Mouse (Mus musculus): ENCODE measurements around the gene Qdpr. TPM values are rescaled to one million over a fixed set of nuclear protein-coding genes. Genes with fewer than 3 reads are reported as not detected.

Gene Qdpr
- 95.1 and 100 TPM in 2 replicates for polyA plus RNA-seq (2011; ENCODE audit: insufficient read depth, insufficient read length, low read depth, missing spikeins)

- Histone ChIP-seq H3K27ac (ENCODE audit: insufficient read depth, low read length) (no peak within 1 kb of the TSS), H3K9ac (ENCODE audit: low read depth, poor library complexity, severe bottlenecking) (peak within 1 kb of the TSS; percentile 64), H3K27me3 (ENCODE audit: control insufficient read depth, insufficient read depth, low read length, poor library complexity, severe bottlenecking) (no peaks in the 10 kb centered on the region), H3K4me1 (ENCODE audit: control insufficient read depth, insufficient read depth, low read length) (peaks cover 2% of the 10 kb centered on the region), H3K9me3 (replicated peaks; ENCODE audit: control insufficient read depth, insufficient read depth, low read length, poor library complexity, severe bottlenecking) (no peaks in the 10 kb centered on the region), H3K4me3 (ENCODE audit: low read depth, low read length) (peak within 1 kb of the TSS; percentile 96), H3K36me3 (ENCODE audit: control insufficient read depth, insufficient read depth, low read length, poor library complexity, severe bottlenecking) (peaks cover 3% of the 10 kb centered on the region; the same call in 1 of the 2 replicates)
- peak; percentile 72 for TF ChIP-seq POLR2A (IDR thresholded peaks at IDR 0.05; ENCODE audit: insufficient read depth, low read length)
- 0 out of 2 replicates have a peak, but pooled peaks have one; percentile 4 for TF ChIP-seq EP300 (IDR thresholded peaks at IDR 0.05; ENCODE audit: insufficient read depth, low read depth, low read length)
- TF ChIP-seq CTCF (IDR thresholded peaks at IDR 0.05; ENCODE audit: low read depth, low read length) = no peak
These were observed at the start of gene Qdpr for GRCm38 (mm10) chr5:45449831-45450716. Gene Qdpr (minus strand): TSS chr5:45450236.

- Histone ChIP-seq H3K27me3 (ENCODE audit: control insufficient read depth, insufficient read depth, low read length, poor library complexity, severe bottlenecking) (no peaks in the 10 kb centered on the region), H3K27ac (ENCODE audit: insufficient read depth, low read length) (no peak overlapping the region), H3K9me3 (replicated peaks; ENCODE audit: control insufficient read depth, insufficient read depth, low read length, poor library complexity, severe bottlenecking) (no peaks in the 10 kb centered on the region), H3K36me3 (ENCODE audit: control insufficient read depth, insufficient read depth, low read length, poor library complexity, severe bottlenecking) (peaks cover 58% of the 10 kb centered on the region), H3K4me3 (ENCODE audit: low read depth, low read length) (no peak overlapping the region), H3K9ac (ENCODE audit: low read depth, poor library complexity, severe bottlenecking) (no peak overlapping the region), H3K4me1 (ENCODE audit: control insufficient read depth, insufficient read depth, low read length) (peaks cover 7% of the 10 kb centered on the region)
- no peak for TF ChIP-seq POLR2A (IDR thresholded peaks at IDR 0.05; ENCODE audit: insufficient read depth, low read length)
- TF ChIP-seq CTCF (IDR thresholded peaks at IDR 0.05; ENCODE audit: low read depth, low read length) = no peak
- no peak for TF ChIP-seq EP300 (IDR thresholded peaks at IDR 0.05; ENCODE audit: insufficient read depth, low read depth, low read length)
These were observed 47.5 kb upstream of the Qdpr start for GRCm38 (mm10) chr5:45497564-45497963.

GRCm38 (mm10) chr5:45496930-45497550 is 47.0 kb upstream of the Qdpr start:
- Histone ChIP-seq H3K9me3 (replicated peaks; ENCODE audit: control insufficient read depth, insufficient read depth, low read length, poor library complexity, severe bottlenecking) (no peaks in the 10 kb centered on the region), H3K4me1 (ENCODE audit: control insufficient read depth, insufficient read depth, low read length) (peaks cover 7% of the 10 kb centered on the region), H3K36me3 (ENCODE audit: control insufficient read depth, insufficient read depth, low read length, poor library complexity, severe bottlenecking) (peaks cover 52% of the 10 kb centered on the region), H3K27me3 (ENCODE audit: control insufficient read depth, insufficient read depth, low read length, poor library complexity, severe bottlenecking) (no peaks in the 10 kb centered on the region), H3K27ac (ENCODE audit: insufficient read depth, low read length) (peak overlapping the region; percentile 89), H3K4me3 (ENCODE audit: low read depth, low read length) (no peak overlapping the region), H3K9ac (ENCODE audit: low read depth, poor library complexity, severe bottlenecking) (no peak overlapping the region)
- TF ChIP-seq POLR2A (IDR thresholded peaks at IDR 0.05; ENCODE audit: insufficient read depth, low read length) (no peak), EP300 (IDR thresholded peaks at IDR 0.05; ENCODE audit: insufficient read depth, low read depth, low read length) (no peak), CTCF (IDR thresholded peaks at IDR 0.05; ENCODE audit: low read depth, low read length) (no peak)

- no peaks in the 10 kb centered on the region for H3K9me3 ChIP-seq (replicated peaks; ENCODE audit: control insufficient read depth, insufficient read depth, low read length, poor library complexity, severe bottlenecking)
- peaks cover 7% of the 10 kb centered on the region for H3K4me1 ChIP-seq (ENCODE audit: control insufficient read depth, insufficient read depth, low read length)
- no peaks in the 10 kb centered on the region for H3K27me3 ChIP-seq (ENCODE audit: control insufficient read depth, insufficient read depth, low read length, poor library complexity, severe bottlenecking)
- H3K27ac ChIP-seq (ENCODE audit: insufficient read depth, low read length) = peak overlapping the region; percentile 89
- TF ChIP-seq POLR2A (IDR thresholded peaks at IDR 0.05; ENCODE audit: insufficient read depth, low read length) (no peak), CTCF (IDR thresholded peaks at IDR 0.05; ENCODE audit: low read depth, low read length) (no peak), EP300 (IDR thresholded peaks at IDR 0.05; ENCODE audit: insufficient read depth, low read depth, low read length) (no peak)
- H3K4me3 ChIP-seq (ENCODE audit: low read depth, low read length) = no peak overlapping the region
- H3K36me3 ChIP-seq (ENCODE audit: control insufficient read depth, insufficient read depth, low read length, poor library complexity, severe bottlenecking) = peaks cover 49% of the 10 kb centered on the region
- H3K9ac ChIP-seq (ENCODE audit: low read depth, poor library complexity, severe bottlenecking) = 0 out of 2 replicates have a peak overlapping the region, but pooled peaks have one; percentile 16
These were observed 46.4 kb upstream of the Qdpr start for GRCm38 (mm10) chr5:45496479-45496878.

GRCm38 (mm10) chr5:45496042-45496441 is 46.0 kb upstream of the Qdpr start:
- H3K27ac ChIP-seq (ENCODE audit: insufficient read depth, low read length) = peak overlapping the region; percentile 89
- no peak overlapping the region for H3K4me3 ChIP-seq (ENCODE audit: low read depth, low read length)
- 0 out of 2 replicates have a peak overlapping the region, but pooled peaks have one; percentile 16 for H3K9ac ChIP-seq (ENCODE audit: low read depth, poor library complexity, severe bottlenecking)
- TF ChIP-seq CTCF (IDR thresholded peaks at IDR 0.05; ENCODE audit: low read depth, low read length) = no peak
- TF ChIP-seq POLR2A (IDR thresholded peaks at IDR 0.05; ENCODE audit: insufficient read depth, low read length) = no peak
- peaks cover 45% of the 10 kb centered on the region for H3K36me3 ChIP-seq (ENCODE audit: control insufficient read depth, insufficient read depth, low read length, poor library complexity, severe bottlenecking)
- H3K9me3 ChIP-seq (replicated peaks; ENCODE audit: control insufficient read depth, insufficient read depth, low read length, poor library complexity, severe bottlenecking) = no peaks in the 10 kb centered on the region
- H3K27me3 ChIP-seq (ENCODE audit: control insufficient read depth, insufficient read depth, low read length, poor library complexity, severe bottlenecking) = no peaks in the 10 kb centered on the region
- peaks cover 7% of the 10 kb centered on the region for H3K4me1 ChIP-seq (ENCODE audit: control insufficient read depth, insufficient read depth, low read length)
